Mouse (Mus musculus) neutrophil, adult 5-6 weeks (primary cell): ENCODE results near the gene Myo3b. TPM values are rescaled to one million over a fixed set of nuclear protein-coding genes. Genes with fewer than 3 reads are reported as not detected.

Source experiments
- ATAC-seq: fragments of 151-379, 151-347 bp; 2 replicates; pipeline ENCODE4 v1.8.0; 2017; ENCODE audit warnings: mild to moderate bottlenecking, moderate TSS enrichment; ENCODE audit not compliant: insufficient number of reproducible peaks, poor library complexity, low FRiP score, severe bottlenecking; ENCODE audit errors: extremely low read depth
- total RNA-seq: library from RNA; stranded (forward); fragments of 200-1000 nt; gene quantifications from 2 replicates; pipeline ENCODE4 v1.2.3, GENCODE M21; 2017

Gene Myo3b
- total RNA-seq, 1 experiment from 2014 or later: 0.93 TPM

- no peak for ATAC-seq
These were observed 79.7 kb downstream of the Myo3b start for GRCm38 (mm10) chr2:70118376-70119264.

GRCm38 (mm10) chr2:70119265-70119663, 80.3 kb downstream of the Myo3b start:
- ATAC-seq: no peak

DNA sequence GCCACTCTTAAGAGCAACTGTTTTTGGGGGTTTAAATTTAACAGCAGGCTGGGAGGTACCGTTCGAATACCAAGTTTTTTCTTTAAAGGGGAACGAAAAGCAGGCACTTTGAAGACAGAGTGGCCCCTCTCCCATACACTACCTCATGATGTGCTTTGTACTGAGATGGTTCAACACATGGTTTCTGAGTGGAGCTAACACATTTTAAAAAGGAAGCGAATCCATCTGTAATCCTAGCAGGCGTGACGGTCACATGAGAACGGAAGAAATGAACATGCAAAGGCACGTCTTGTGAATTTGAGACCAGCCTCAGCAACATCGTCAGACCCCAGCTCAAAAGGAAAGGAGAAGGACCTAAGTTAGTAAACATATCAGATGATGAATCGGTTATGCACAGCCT, 87.4 kb downstream of the Myo3b start:
- no peak for ATAC-seq

DNA sequence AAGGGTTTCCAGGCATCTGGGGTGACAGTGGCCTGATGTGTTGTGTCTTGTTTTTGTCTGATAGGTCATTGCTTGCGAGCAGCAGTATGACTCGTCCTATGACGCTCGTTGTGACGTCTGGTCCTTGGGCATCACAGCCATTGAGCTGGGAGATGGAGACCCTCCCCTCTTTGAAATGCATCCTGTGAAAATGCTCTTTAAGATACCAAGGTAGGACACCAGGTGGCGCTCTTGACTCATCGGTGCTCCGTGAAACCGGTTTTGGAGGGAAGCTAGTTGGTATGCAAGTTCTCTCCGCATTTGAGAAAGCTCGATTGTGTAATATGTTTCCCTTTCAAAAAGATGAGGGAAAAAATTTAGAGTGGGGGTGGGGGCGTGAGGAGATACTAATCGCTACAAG, 87.9 kb downstream of the Myo3b start:
- peak; percentile 66; the same call in 1 of the 2 replicates for ATAC-seq

GRCm38 (mm10) chr2:70127351-70128148, 88.6 kb downstream of the Myo3b start:
- peak; percentile 26; the same call in 1 of the 2 replicates for ATAC-seq

DNA sequence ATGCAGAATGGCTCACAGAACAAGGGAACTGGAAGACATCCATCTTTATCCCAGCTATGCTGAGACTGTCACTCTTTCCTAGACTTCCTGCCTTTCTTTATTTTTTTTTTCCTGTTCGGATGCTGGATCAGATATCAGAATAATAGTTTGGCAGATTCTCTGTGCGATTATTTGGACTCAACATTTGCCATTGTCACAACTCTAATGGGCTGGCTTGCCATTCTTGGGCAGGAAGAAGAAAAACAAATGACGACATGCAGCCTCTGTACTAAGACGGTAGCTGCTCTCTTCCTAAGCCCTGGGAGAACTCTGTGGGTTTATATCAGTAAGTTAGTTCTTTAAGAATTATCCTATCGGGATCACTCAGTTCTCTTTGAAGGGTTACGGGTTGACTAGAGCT, 89.7 kb downstream of the Myo3b start:
- no peak for ATAC-seq

DNA sequence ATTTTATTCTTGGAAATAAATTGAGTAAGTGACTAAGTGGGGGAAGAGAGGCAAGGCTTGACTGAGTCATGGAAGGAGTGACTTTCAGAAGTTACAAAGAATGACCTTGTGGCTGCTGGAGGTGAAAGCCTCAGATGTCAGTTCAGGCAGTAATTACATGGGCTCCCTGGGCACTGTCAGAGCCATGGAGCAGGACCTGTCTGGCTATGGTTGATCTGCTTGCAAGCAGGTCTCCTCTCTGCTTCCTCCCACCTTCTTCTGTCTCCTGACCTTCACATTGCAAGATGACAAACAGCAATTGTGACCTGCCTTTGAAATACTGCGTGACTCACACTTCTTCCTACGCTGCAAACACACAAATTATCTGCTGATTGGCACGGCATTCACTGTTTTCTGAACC, 90.6 kb downstream of the Myo3b start:
- ATAC-seq: no peak

DNA sequence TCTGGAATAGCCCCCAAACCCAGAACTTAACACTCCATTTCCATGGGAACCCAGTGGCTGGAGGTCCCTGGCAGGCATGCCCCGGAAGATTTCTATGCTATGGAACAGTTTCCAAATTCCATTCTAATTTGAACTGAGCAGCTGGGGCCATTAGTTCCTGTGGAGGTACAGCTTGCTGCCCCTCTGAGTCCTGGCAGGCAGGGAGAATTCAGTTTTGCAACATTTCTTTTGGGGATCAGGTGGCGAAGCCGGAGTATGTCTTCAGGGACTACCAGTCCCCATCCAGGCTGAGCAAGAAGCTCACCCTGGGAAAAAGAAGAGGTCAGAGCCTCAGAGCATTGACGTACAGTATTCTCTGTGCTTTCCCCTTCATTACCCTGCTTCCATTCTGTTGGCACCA, 94.4 kb downstream of the Myo3b start:
- ATAC-seq: no peak

DNA sequence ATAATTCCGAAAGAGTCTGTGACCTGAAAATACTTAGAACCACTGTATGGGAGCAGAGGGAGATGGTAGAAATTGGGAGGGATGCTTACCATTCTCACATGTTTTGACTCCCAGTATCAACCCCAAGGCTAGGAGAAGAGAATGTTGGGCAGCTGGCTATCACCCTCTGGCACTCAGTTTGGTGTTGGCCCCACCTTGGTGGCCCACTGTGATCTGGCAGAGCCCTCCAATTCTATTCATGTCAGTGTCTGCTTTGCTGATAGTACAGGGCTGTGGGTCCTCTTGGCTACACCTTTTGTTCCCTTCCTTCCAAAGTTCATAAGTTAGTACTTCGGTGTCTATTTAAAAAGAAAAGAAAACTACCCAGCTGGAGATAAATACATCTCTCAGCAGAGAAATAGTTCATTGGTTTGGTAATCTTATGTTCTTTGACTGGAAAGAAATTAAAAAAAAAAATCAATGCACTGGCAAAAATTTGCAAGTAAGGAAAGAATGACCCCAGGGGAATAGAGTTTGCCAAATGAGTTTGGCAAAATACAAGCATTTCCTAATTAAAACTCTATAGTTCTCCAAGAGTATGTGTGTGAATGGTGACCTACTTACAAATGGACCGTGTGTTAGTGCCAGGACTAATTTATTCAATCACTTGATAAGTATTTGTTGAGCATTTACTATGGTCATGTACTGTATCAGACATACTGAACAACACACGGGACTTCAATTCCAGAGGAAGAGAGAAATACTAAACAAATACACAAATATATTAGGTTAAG, 98.5 kb downstream of the Myo3b start:
- no peak for ATAC-seq

DNA sequence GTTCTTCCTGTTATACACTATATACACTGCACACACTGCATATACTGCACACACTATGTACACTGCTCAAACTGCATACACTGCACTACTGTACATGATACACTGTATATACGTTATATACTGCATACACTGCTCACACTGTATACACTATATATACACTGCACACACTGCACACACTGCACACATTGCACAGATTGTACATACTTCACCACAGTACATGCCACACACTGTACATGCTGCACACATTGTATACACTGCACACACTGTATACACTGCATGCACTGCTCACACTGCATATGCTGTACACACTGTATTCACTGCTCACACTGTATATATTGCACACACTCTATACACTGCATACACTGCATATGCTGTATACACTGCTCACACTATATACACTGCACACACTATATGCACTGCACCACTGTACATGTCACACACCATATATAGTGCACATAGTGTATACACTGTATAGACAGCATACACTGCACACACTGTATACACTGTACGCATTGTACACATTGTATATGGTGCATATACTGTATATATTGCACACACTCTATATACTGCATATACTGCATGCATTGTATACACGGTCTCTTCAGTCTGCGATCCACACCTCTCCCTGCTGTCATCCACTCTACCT, 104.7 kb downstream of the Myo3b start:
- no peak for ATAC-seq

DNA sequence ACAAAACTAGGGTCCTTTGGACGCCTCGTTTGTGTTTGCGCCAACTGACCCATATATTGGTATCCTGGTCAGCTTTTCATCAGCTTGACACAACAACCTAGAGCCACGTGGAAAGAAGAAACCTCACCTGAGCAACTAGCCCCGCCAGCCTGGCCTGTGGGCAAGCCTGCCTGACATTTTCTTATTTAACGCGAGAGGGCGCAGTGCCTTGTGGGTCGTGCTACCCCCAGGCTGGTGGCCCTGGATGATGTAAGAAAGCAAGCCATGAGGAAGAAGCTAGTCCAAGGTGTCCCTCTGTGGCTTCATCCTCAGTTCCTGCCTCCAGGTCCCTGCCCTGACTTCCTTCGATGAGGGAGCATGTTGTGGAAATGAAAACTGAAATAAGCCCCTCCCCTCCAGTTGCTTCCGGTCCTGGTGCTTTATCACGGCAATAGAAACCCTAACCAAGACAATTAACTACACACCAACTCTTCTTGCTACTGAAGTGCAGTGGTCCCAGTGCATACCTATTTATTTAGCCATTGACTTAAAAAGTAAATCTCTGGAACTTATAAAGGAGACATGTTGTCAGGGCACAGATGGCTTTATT, 108.2 kb downstream of the Myo3b start:
- no peak for ATAC-seq

- no peak for ATAC-seq
These were observed 110.0 kb downstream of the Myo3b start for GRCm38 (mm10) chr2:70148821-70149510.

DNA sequence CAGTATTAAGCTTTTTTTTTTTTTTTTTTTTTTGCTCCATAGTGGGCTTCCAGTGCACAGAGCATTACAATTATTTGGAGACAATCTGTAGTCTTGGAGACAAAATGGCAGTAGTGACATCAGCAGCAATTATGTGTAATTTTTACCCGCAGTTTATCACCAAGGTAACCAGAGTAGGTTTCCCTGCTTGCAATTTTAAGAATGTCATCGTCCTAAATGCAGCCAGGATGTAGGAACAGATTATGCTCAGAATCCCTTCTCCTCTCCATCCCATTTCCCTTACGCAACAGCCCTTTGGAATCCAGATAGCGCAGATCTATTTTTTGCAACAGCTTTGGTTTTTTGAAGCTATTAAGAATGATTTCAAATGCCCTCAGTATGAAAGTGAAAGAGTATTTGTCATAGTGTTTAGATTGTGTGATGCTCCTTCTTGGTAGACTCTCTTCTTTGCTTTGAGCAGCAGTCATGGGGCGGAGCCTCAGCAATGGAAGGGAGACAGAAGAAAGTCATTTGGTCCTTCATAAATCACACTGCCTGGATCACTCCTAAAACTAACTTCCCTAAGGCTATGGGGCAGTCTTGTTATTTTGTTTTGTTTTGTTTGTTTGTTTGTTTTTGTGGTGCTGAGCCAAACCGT, 111.6 kb downstream of the Myo3b start:
- ATAC-seq: no peak

DNA sequence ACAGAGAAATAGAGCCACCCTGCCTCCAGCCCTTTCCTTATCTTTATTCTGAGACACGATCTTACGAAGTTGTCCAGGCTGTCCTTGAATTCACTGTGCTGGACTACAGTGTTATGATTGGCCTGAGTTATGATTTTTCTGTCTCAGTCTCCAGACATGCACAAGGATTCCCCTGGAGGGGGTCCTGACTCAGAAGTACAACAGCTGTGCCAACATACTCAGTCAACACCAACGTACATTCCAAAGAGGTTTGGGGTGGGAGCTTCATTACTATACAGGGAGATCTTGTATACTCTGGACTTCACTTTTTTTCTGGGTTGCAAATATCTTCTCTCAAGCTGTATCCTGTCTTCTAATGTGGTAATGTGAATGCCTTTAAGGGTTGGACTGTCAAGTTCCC, 113.0 kb downstream of the Myo3b start:
- ATAC-seq: no peak

GRCm38 (mm10) chr2:70155226-70155836, 116.4 kb downstream of the Myo3b start:
- ATAC-seq: no peak

- no peak for ATAC-seq
These were observed 120.6 kb downstream of the Myo3b start for GRCm38 (mm10) chr2:70159543-70159942.

DNA sequence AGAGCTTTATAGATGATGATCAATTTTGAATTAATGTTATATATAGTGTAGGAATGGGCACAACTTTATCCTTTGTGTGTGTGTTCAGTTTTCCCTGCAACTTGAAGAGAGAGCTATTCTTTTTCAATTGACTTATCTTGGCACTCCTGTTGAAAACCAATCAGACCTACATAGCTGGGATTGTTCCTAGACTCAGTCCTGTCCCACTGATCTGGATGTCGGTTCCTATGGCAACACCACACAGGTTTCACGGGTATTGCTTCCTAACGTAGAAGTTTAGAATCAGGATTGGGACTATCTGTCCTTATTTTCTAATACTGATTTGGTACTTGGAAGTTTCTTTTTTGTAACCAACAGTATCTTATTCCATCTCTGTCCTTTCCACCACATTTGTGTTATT, 127.3 kb downstream of the Myo3b start:
- no peak for ATAC-seq
